Mouse (Mus musculus) forebrain, embryonic 11.5 days (tissue): ENCODE measurements at regions not wholly inside any gene's neighbourhood (a gene's known extent, or its start where the extent isn't known, plus 50 kb on each side); places are given as distances from the start of the nearest gene placed in this dataset.
A peak's percentile ranks its signal among the peaks of the same experiment; 100 is the strongest.

ENCODE experiments used
- ATAC-seq: fragments of 200-750 bp; cut with Nextera tagmentation; replicated peaks from 2 replicates; pipeline ENCODE4 v1.8.0; 2017; ENCODE audit warnings: moderate TSS enrichment; ENCODE audit not compliant: low FRiP score
- DNase-seq: peaks from one replicate; pipeline ENCODE4 v3.0.0-alpha.2; 2017; ENCODE audit warnings: low spot score
- H3K27ac ChIP-seq: fragments of 300-500 bp; sonication (generic); 2 replicates; pipeline ENCODE4 v1.5.1; 2014; ENCODE audit warnings: low read depth, low read length
- H3K27me3 ChIP-seq: fragments of 300-500 bp; sonication (generic); 2 replicates; pipeline ENCODE4 v1.6.1; 2014; ENCODE audit warnings: mild to moderate bottlenecking, low read length, mixed read lengths; ENCODE audit not compliant: control insufficient read depth, insufficient read depth
- H3K36me3 ChIP-seq: fragments of 300-500 bp; sonication (generic); 2 replicates; pipeline ENCODE4 v1.6.1; 2014; ENCODE audit warnings: mild to moderate bottlenecking, low read length, moderate library complexity, mixed read lengths; ENCODE audit not compliant: control insufficient read depth, insufficient read depth
- H3K4me1 ChIP-seq: fragments of 300-500 bp; sonication (generic); replicated peaks from 2 replicates; pipeline ENCODE4 v1.6.1; 2014; ENCODE audit warnings: low read length, mixed read lengths; ENCODE audit not compliant: control insufficient read depth, insufficient read depth
- H3K4me2 ChIP-seq: fragments of 300-500 bp; sonication (generic); 2 replicates; pipeline ENCODE4 v1.6.1; 2014; ENCODE audit warnings: low read depth, mild to moderate bottlenecking, low read length, moderate library complexity, mixed read lengths; ENCODE audit not compliant: severe bottlenecking
- H3K4me3 ChIP-seq: fragments of 300-500 bp; sonication (generic); 2 replicates; pipeline ENCODE4 v1.5.1; 2014; ENCODE audit warnings: low read depth, low read length
- H3K9ac ChIP-seq: fragments of 300-500 bp; sonication (generic); 2 replicates; pipeline ENCODE4 v1.6.1; 2014; ENCODE audit warnings: low read length
- H3K9me3 ChIP-seq: fragments of 300-500 bp; sonication (generic); 2 replicates; pipeline ENCODE4 v1.6.1; 2016; ENCODE audit warnings: low read length, mixed read lengths; ENCODE audit not compliant: control insufficient read depth
- WGBS: fragments of 180-500 bp; shearing (Covaris S2); extraction: QIAGEN DNeasy Blood & Tissue Kit; methylation state at CpG from one replicate; pipeline ENCODE4 v1.1.7; 2014; 5-methylcytosine and 5-hydroxymethylcytosine counted together

- H3K4me2 ChIP-seq = no peak overlapping the region
- ATAC-seq = no peak
- H3K27ac ChIP-seq = no peak overlapping the region
- no peaks in the 10 kb centered on the region for H3K36me3 ChIP-seq
- H3K9me3 ChIP-seq = no peaks in the 10 kb centered on the region
- DNase-seq = no peak
- H3K4me3 ChIP-seq = no peak overlapping the region
- no peak overlapping the region for H3K9ac ChIP-seq
- H3K27me3 ChIP-seq = no peaks in the 10 kb centered on the region
- no peaks in the 10 kb centered on the region for H3K4me1 ChIP-seq
- WGBS = 96% methylated on average over 3 of the region's 3 CpGs
These were observed 153.2 kb upstream of the Pard3b start for GRCm38 (mm10) chr1:61485459-61485858.

GRCm38 (mm10) chr1:61524886-61525285, 113.7 kb upstream of the Pard3b start:
- Histone ChIP-seq H3K36me3 (no peaks in the 10 kb centered on the region), H3K27ac (no peak overlapping the region), H3K4me3 (no peak overlapping the region), H3K9ac (no peak overlapping the region), H3K4me1 (0 out of 2 replicates have a peak, but pooled peaks cover 3% of the 10 kb centered on the region), H3K9me3 (no peaks in the 10 kb centered on the region), H3K27me3 (no peaks in the 10 kb centered on the region), H3K4me2 (no peak overlapping the region)
- WGBS = 82% methylated on average over 1 of the region's 1 CpGs
- no peak for DNase-seq
- no peak for ATAC-seq

- 91% methylated on average over 8 of the region's 8 CpGs for WGBS
- no peak overlapping the region for H3K4me2 ChIP-seq
- DNase-seq = no peak
These were observed 112.7 kb upstream of the Pard3b start for GRCm38 (mm10) chr1:61525881-61526280.

GRCm38 (mm10) chr1:61528757-61529156, 109.9 kb upstream of the Pard3b start:
- DNase-seq = peak; percentile 42
- Histone ChIP-seq H3K4me1 (peaks cover 17% of the 10 kb centered on the region), H3K9ac (no peak overlapping the region), H3K9me3 (no peaks in the 10 kb centered on the region), H3K36me3 (no peaks in the 10 kb centered on the region), H3K27me3 (no peaks in the 10 kb centered on the region), H3K4me3 (no peak overlapping the region), H3K4me2 (no peak overlapping the region), H3K27ac (no peak overlapping the region)
- WGBS = 84% methylated on average over 15 of the region's 15 CpGs
- ATAC-seq = no peak

More at GRCm38 (mm10) chr1:61525881-61526280, 112.7 kb upstream of the Pard3b start:
- Histone ChIP-seq H3K9ac (no peak overlapping the region), H3K9me3 (no peaks in the 10 kb centered on the region), H3K4me3 (no peak overlapping the region), H3K4me1 (peaks cover 9% of the 10 kb centered on the region; the same call in 1 of the 2 replicates), H3K27me3 (no peaks in the 10 kb centered on the region), H3K27ac (no peak overlapping the region), H3K36me3 (no peaks in the 10 kb centered on the region)
- no peak for ATAC-seq

GRCm38 (mm10) chr1:61530166-61530565, 108.5 kb upstream of the Pard3b start:
- peaks cover 17% of the 10 kb centered on the region for H3K4me1 ChIP-seq
- peak; percentile 60 for DNase-seq
- H3K9ac ChIP-seq = no peak overlapping the region
- H3K4me2 ChIP-seq = no peak overlapping the region
- 27% methylated on average over 3 of the region's 3 CpGs for WGBS
- H3K4me3 ChIP-seq = no peak overlapping the region
- no peaks in the 10 kb centered on the region for H3K27me3 ChIP-seq
- no peaks in the 10 kb centered on the region for H3K36me3 ChIP-seq
- H3K9me3 ChIP-seq = no peaks in the 10 kb centered on the region
- H3K27ac ChIP-seq = no peak overlapping the region; the same call in 1 of the 2 replicates
- no peak for ATAC-seq

- DNase-seq = peak; percentile 78
- H3K36me3 ChIP-seq = no peaks in the 10 kb centered on the region
- 28% methylated on average over 5 of the region's 5 CpGs for WGBS
- no peak overlapping the region for H3K4me3 ChIP-seq
- H3K4me1 ChIP-seq = peaks cover 17% of the 10 kb centered on the region
- H3K9ac ChIP-seq = no peak overlapping the region
- peak overlapping the region; percentile 60; the same call in 1 of the 2 replicates for H3K27ac ChIP-seq
- ATAC-seq = peak; percentile 71
- H3K9me3 ChIP-seq = no peaks in the 10 kb centered on the region
- no peak overlapping the region for H3K4me2 ChIP-seq
- H3K27me3 ChIP-seq = no peaks in the 10 kb centered on the region
These were observed 107.1 kb upstream of the Pard3b start for GRCm38 (mm10) chr1:61531487-61531886.

DNA sequence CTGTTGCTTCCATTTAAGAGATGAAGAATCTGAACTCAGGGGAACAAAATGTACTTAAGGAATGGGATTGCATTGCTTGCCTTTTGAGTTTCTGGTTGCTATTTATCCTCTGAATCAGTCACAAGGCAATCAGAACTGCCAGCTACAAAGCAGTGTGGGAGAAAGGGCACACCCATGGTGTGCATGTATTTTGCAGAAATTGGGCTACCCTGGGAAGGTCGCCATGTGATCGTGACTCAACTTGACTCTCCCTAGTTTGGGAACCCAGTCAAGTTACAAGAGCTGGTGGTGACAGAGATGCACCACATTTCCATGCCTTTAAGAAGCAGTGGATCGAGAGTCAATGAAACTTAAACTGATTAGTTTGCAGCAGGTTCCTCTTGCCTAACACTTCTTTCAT, 98.5 kb upstream of the Pard3b start:
- H3K27me3 ChIP-seq = no peaks in the 10 kb centered on the region
- H3K4me3 ChIP-seq = no peak overlapping the region
- ATAC-seq (no peak), DNase-seq (no peak)
- no peaks in the 10 kb centered on the region for H3K9me3 ChIP-seq
- no peak overlapping the region for H3K4me2 ChIP-seq
- H3K36me3 ChIP-seq = no peaks in the 10 kb centered on the region
- H3K9ac ChIP-seq = no peak overlapping the region
- H3K4me1 ChIP-seq = no peaks in the 10 kb centered on the region
- no peak overlapping the region for H3K27ac ChIP-seq
- WGBS = 51% methylated on average over 3 of the region's 3 CpGs

DNA sequence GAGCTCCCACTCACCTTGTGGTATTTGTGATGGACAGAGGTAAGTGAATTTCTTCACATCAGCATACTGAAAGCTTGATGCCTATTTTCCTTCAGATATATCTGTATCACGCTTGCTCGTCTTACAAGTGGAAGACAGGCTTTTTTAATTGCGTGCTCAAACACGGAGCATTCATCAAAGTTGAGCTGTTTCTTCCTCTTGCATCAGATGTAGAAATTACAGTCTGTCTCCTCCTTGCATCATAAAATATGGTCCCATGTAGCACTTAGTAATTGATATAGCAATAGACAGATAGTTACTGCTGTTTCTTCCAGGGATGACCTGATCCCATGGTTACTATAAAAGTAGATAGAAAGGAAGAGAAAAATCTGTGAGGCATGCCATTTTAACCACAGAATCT, 97.5 kb upstream of the Pard3b start:
- WGBS = 91% methylated on average over 4 of the region's 4 CpGs
- H3K4me2 ChIP-seq = no peak overlapping the region
- ATAC-seq = no peak
- H3K4me1 ChIP-seq = no peaks in the 10 kb centered on the region
- H3K27me3 ChIP-seq = no peaks in the 10 kb centered on the region
- DNase-seq = no peak
- H3K4me3 ChIP-seq = no peak overlapping the region
- no peak overlapping the region for H3K27ac ChIP-seq
- no peak overlapping the region for H3K9ac ChIP-seq
- H3K9me3 ChIP-seq = no peaks in the 10 kb centered on the region
- H3K36me3 ChIP-seq = no peaks in the 10 kb centered on the region

DNA sequence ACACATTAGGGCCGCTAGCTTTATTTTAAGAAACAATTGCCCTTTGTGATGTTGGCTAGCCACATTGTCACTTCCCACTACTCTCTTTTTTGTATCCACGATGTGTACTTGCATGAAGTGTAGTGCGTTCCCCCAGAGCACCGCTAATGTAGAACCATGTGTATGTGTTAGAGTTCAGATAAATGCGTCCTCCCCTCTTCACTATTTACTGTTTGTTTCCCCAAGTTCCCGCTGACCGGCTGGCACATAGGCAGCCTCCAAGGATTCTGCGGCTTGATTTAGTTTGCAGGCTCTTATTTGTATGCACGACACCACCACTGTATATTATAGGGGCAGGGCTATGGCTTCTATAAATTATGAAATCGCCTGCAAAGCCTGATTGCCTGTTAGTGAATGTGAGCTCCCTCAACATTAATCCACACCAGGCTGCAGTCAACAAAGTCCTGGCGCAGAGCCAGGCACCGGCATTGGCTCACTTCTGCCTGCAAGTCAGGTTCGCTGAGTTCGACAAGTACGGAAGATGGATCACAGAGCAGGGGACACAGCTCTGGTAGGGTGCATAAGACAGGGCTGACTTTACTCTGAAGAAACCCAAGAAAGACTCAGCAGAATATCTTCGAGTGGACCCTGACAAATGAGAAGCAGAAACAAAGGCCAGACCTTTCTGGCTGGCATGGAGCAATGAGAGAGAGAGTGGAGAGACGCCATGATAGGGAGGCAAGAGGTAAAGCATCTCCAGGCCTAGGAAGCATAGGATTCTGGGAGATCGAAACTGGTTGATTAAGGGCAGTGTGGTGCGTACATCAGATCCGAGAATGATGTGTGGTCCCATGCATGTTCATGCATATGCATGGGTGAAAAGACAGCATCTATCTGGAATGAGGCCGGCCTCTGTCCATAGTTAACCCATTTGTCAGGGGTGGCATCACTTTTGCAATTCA, 85.8 kb upstream of the Pard3b start:
- H3K4me1 ChIP-seq = no peaks in the 10 kb centered on the region
- no peak for ATAC-seq
- no peaks in the 10 kb centered on the region for H3K9me3 ChIP-seq
- no peak overlapping the region for H3K4me2 ChIP-seq
- no peak overlapping the region for H3K9ac ChIP-seq
- no peaks in the 10 kb centered on the region for H3K27me3 ChIP-seq
- H3K36me3 ChIP-seq = no peaks in the 10 kb centered on the region
- WGBS = 88% methylated on average over 21 of the region's 21 CpGs
- no peak overlapping the region for H3K4me3 ChIP-seq
- DNase-seq = no peak
- H3K27ac ChIP-seq = no peak overlapping the region
